Mouse (Mus musculus) bone marrow macrophage, adult 2 months (primary cell): ENCODE results near the gene Morn4.

ENCODE experiments used
- CTCF ChIP-seq: IDR thresholded peaks from 2 replicates; pipeline ENCODE4 v1.5.1; 2012; ENCODE audit warnings: low read depth, mild to moderate bottlenecking, low read length, moderate library complexity
- POLR2A ChIP-seq: IDR thresholded peaks from 2 replicates; pipeline ENCODE4 v1.6.1; 2012; ENCODE audit warnings: mild to moderate bottlenecking, low read depth, low read length, borderline replicate concordance

DNA sequence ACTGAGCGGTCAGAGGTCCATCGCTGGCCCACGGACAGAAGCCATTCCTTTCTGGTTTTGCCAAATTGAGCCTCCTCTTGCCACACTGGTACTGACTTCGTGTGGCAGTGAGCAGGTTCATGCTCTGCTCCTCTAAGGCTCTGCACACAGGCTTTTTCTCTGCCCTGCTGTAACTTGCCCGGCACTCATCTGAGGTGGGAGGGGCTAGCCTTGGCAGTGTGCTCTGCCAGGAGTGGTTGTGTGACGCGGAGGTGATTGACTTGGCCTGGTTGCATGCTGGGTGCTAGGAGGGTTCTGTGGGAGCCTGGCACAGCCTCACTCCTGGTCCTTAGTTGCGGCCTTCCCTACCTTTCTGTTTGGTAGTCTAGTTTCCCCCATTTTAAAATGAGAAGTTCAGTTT, 34.3 kb upstream of the Morn4 start:
- TF ChIP-seq CTCF (no peak), POLR2A (no peak)
